Mouse (Mus musculus) neutrophil, adult 59 days (primary cell): ENCODE data around the gene Ugt1a6b. TPM values are rescaled to one million over a fixed set of nuclear protein-coding genes. Genes with fewer than 3 reads are reported as not detected.

Experiments
- total RNA-seq, 2 experiments: library from RNA; stranded (reverse); gene quantifications; 1 replicate in 1 of 2; 2 replicates in 1 of 2; pipeline ENCODE4 v1.2.4; 2023

Gene Ugt1a6b
- total RNA-seq, result 10 to 100 TPM; 37.4 to 38.6 TPM

GRCm38 (mm10) chr1:88103019-88103418 is at the start of gene Ugt1a6b:
Gene Ugt1a6b (plus strand): TSS chr1:88103252.

GRCm38 (mm10) chr1:88055088-88055487 is 48.0 kb upstream of the Ugt1a6b start, which contains the start of gene Ugt1a10:
Gene Ugt1a10 (plus strand): TSS chr1:88055388.

GRCm38 (mm10) chr1:88070495-88070894 is 32.6 kb upstream of the Ugt1a6b start, which contains the start of gene Ugt1a9:
Gene Ugt1a9 (plus strand): TSS chr1:88070800.

GRCm38 (mm10) chr1:88087513-88087912 is 15.5 kb upstream of the Ugt1a6b start, which contains the start of gene Ugt1a8:
Gene Ugt1a8 (plus strand): TSS chr1:88087813.

GRCm38 (mm10) chr1:88094941-88095492 is 8.0 kb upstream of the Ugt1a6b start, which contains the start of gene Ugt1a7c:
Gene Ugt1a7c (plus strand): TSS chr1:88095062.

GRCm38 (mm10) chr1:88134457-88135011 is 31.5 kb downstream of the Ugt1a6b start, which contains the start of gene Ugt1a6a:
Gene Ugt1a6a (plus strand): TSS chr1:88134809.

GRCm38 (mm10) chr1:88165711-88166110 is 62.7 kb downstream of the Ugt1a6b start, which contains the start of gene Ugt1a5:
Gene Ugt1a5 (plus strand): TSS chr1:88166012.

GRCm38 (mm10) chr1:88200456-88200855 is 97.4 kb downstream of the Ugt1a6b start, which contains the start of gene Ugt1a2:
Gene Ugt1a2 (plus strand): TSS chr1:88200601.

GRCm38 (mm10) chr1:88205294-88205922 is 102.4 kb downstream of the Ugt1a6b start, which contains the start of gene Dnajb3:
Gene Dnajb3 (minus strand): TSS chr1:88205782.

GRCm38 (mm10) chr1:88211812-88212211 is 108.8 kb downstream of the Ugt1a6b start, which contains the start of gene Ugt1a1:
Gene Ugt1a1 (plus strand): TSS chr1:88211959.

GRCm38 (mm10) chr1:88226670-88227379 is 123.8 kb downstream of the Ugt1a6b start, which contains the start of gene Mroh2a:
Gene Mroh2a (plus strand): TSS chr1:88226986.

Other genes starting within 250 kb of the Ugt1a6b start
- 100 to 1,000 TPM; 138 to 162 TPM for gene Dgkd, start 250.0 kb upstream of the Ugt1a6b start, total RNA-seq
- gene Usp40, start 94.7 kb upstream of the Ugt1a6b start, total RNA-seq, result 1 to 10 TPM; 5.2 to 6.6 TPM
- gene Ugt1a10, start 47.9 kb upstream of the Ugt1a6b start, total RNA-seq, result not detected
- gene Ugt1a9, start 32.5 kb upstream of the Ugt1a6b start, total RNA-seq, result not detected
- gene Ugt1a8, start 15.4 kb upstream of the Ugt1a6b start, total RNA-seq, result not detected
- gene Ugt1a7c, start 8.2 kb upstream of the Ugt1a6b start, total RNA-seq, result 100 to 1,000 TPM in 1 of 2 experiments, 10 to 100 TPM in 1; 93.1 to 108 TPM
- gene Ugt1a6a, start 31.6 kb downstream of the Ugt1a6b start, total RNA-seq, result 10 to 100 TPM; 33.4 to 34.3 TPM
- 10 to 100 TPM; 20.3 to 20.9 TPM for gene Ugt1a5, start 62.8 kb downstream of the Ugt1a6b start, total RNA-seq
- 10 to 100 TPM; 10.2 to 11.9 TPM for gene Ugt1a2, start 97.3 kb downstream of the Ugt1a6b start, total RNA-seq
- under 1 TPM in 1 of 2 experiments, not detected in 1; 0.33 TPM for gene Dnajb3, start 102.5 kb downstream of the Ugt1a6b start, total RNA-seq
- 10 to 100 TPM in 1 of 2 experiments, 1 to 10 TPM in 1; 9.5 to 10.5 TPM for gene Ugt1a1, start 108.7 kb downstream of the Ugt1a6b start, total RNA-seq
- 1 to 10 TPM; 1.2 to 2.9 TPM for gene Mroh2a, start 123.7 kb downstream of the Ugt1a6b start, total RNA-seq
- gene Hjurp, start 174.4 kb downstream of the Ugt1a6b start, total RNA-seq, result 100 to 1,000 TPM; 180 to 205 TPM
- gene Trpm8, start 174.4 kb downstream of the Ugt1a6b start, total RNA-seq, result not detected